Mouse (Mus musculus) erythroblast, adult 5-6 weeks (primary cell): ENCODE data around the gene Ccdc30. TPM values are rescaled to one million over a fixed set of nuclear protein-coding genes. Genes with fewer than 3 reads are reported as not detected.
"Not testable (repeated sequence)": the region's sequence is repeated elsewhere in the genome, so short reads cannot be mapped to it uniquely, and the experiment has no call there.

Source experiments
- ATAC-seq: replicated peaks from 2 replicates; pipeline ENCODE4 v1.8.0; 2016; ENCODE audit warnings: moderate number of reproducible peaks, mild to moderate bottlenecking, moderate TSS enrichment, inconsistent platforms; ENCODE audit not compliant: poor library complexity, low FRiP score, severe bottlenecking
- total RNA-seq, 2 experiments: library from RNA; stranded (forward) in 1 of 2; stranded (reverse) in 1 of 2; fragments of 150-400 nt in 1 of 2; fragments of 200-764, 138-1000 nt in 1 of 2; gene quantifications; 2 replicates each; pipeline versions ENCODE4 v1.2.3 to v1.2.4; 2015 to 2017; ENCODE audit warnings: low replicate concordance in 2 of 2

The Ccdc30 gene
- total RNA-seq, 2 experiments from 2014 or later: not detected

GRCm38 (mm10) chr4:119320896-119321550 lies 94.3 kb downstream of the Ccdc30 start:
- no peak for ATAC-seq

- ATAC-seq: peak; percentile 99
These were observed 95.0 kb downstream of the Ccdc30 start, which contains the start of gene Ppih for GRCm38 (mm10) chr4:119320131-119320830. TSS of gene Ppih (minus strand) at chr4:119320546.

GRCm38 (mm10) chr4:119313756-119314155 lies 101.6 kb downstream of the Ccdc30 start:
- no peak for ATAC-seq

GRCm38 (mm10) chr4:119305418-119305817 lies 109.9 kb downstream of the Ccdc30 start:
- no peak for ATAC-seq

- no peak for ATAC-seq
These were observed 112.0 kb downstream of the Ccdc30 start for GRCm38 (mm10) chr4:119303291-119303690.

GRCm38 (mm10) chr4:119301777-119302176 lies 113.5 kb downstream of the Ccdc30 start:
- no peak for ATAC-seq

- ATAC-seq: no peak
These were observed 114.6 kb downstream of the Ccdc30 start for GRCm38 (mm10) chr4:119300761-119301160.

- ATAC-seq: no peak
These were observed 118.0 kb downstream of the Ccdc30 start for GRCm38 (mm10) chr4:119297361-119297760.

GRCm38 (mm10) chr4:119295134-119295453 lies 120.2 kb downstream of the Ccdc30 start:
- ATAC-seq: no peak

- peak; percentile 98 for ATAC-seq
These were observed 120.7 kb downstream of the Ccdc30 start, which contains the start of gene Ybx1 for GRCm38 (mm10) chr4:119294415-119295133. TSS of gene Ybx1 (minus strand) at chr4:119294604.

GRCm38 (mm10) chr4:119293574-119294258 lies 121.6 kb downstream of the Ccdc30 start:
- no peak for ATAC-seq

GRCm38 (mm10) chr4:119292771-119293573 lies 122.3 kb downstream of the Ccdc30 start:
- peak; percentile 66 for ATAC-seq

GRCm38 (mm10) chr4:119291921-119292320 lies 123.4 kb downstream of the Ccdc30 start:
- ATAC-seq: no peak

GRCm38 (mm10) chr4:119285336-119285735 lies 130.0 kb downstream of the Ccdc30 start:
- no peak for ATAC-seq

GRCm38 (mm10) chr4:119284861-119285260 lies 130.5 kb downstream of the Ccdc30 start:
- no peak for ATAC-seq

- ATAC-seq: not testable (repeated sequence)
These were observed 136.5 kb downstream of the Ccdc30 start for GRCm38 (mm10) chr4:119278784-119279183.

GRCm38 (mm10) chr4:119275726-119276125 lies 139.6 kb downstream of the Ccdc30 start:
- ATAC-seq: no peak

- ATAC-seq: no peak
These were observed 140.1 kb downstream of the Ccdc30 start for GRCm38 (mm10) chr4:119275226-119275625.

- ATAC-seq: no peak
These were observed 140.7 kb downstream of the Ccdc30 start for GRCm38 (mm10) chr4:119274627-119275026.
